Mouse (Mus musculus): ENCODE measurements around the gene Pcsk5. TPM values are rescaled to one million over a fixed set of nuclear protein-coding genes. Genes with fewer than 3 reads are reported as not detected.
"Not testable (repeated sequence)": the region's sequence is repeated elsewhere in the genome, so short reads cannot be mapped to it uniquely, and the experiment has no call there.

Pcsk5 gene
- polyA plus RNA-seq, 1 experiment from 2014 or later: 7.6 TPM

DNA sequence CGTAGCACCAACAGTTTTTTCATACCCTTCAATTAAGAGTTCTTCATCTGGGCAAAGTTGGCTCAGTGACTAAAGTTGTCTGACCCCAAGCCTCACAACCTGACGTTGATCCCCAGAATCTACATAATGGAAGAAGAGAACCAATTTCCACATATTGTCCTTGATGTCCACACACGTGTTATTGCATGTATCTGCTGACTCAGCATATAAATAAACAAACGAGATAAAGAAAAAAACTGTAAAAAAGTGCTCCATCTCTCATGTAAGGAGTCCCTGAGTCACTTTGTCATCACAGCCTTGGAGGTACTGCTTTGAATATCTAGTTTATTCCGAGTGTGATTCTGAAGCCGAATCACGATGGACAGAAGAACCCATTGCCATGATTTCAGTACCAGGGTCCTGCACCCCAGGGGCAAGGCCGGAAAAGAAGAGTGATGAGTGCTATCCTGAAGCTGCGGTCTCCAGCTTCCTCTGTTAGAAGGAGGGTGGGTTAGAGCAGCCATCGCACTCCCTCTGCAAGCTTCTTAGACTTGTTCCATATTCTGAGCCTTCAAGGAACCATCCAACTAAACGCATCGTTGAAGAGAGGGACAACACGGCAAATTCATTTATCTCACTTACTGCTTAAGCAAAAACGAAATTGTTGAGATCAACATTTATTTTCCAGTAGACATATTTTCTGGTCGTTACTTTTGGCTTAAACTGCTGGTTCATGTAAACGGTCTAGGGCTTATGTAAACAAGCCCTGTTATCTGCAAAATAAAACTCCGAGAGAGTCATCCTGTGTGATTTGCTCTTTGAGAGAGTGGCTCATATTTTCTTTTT, 348.2 kb downstream of the Pcsk5 start:
- no peaks in the 10 kb centered on the region for H3K27me3 ChIP-seq (replicated peaks)
- no peak overlapping the region for H3K4me3 ChIP-seq
- H3K27ac ChIP-seq: no peak overlapping the region
- 87% methylated on average over 17 of the region's 17 CpGs for WGBS
- H3K4me2 ChIP-seq: no peak overlapping the region
- H3K4me1 ChIP-seq: 0 out of 2 replicates have a peak, but pooled peaks cover 12% of the 10 kb centered on the region
- H3K36me3 ChIP-seq (replicated peaks): no peaks in the 10 kb centered on the region
- H3K9ac ChIP-seq: no peak overlapping the region
- no peak for ATAC-seq (replicated peaks)
- no peaks in the 10 kb centered on the region for H3K9me3 ChIP-seq

DNA sequence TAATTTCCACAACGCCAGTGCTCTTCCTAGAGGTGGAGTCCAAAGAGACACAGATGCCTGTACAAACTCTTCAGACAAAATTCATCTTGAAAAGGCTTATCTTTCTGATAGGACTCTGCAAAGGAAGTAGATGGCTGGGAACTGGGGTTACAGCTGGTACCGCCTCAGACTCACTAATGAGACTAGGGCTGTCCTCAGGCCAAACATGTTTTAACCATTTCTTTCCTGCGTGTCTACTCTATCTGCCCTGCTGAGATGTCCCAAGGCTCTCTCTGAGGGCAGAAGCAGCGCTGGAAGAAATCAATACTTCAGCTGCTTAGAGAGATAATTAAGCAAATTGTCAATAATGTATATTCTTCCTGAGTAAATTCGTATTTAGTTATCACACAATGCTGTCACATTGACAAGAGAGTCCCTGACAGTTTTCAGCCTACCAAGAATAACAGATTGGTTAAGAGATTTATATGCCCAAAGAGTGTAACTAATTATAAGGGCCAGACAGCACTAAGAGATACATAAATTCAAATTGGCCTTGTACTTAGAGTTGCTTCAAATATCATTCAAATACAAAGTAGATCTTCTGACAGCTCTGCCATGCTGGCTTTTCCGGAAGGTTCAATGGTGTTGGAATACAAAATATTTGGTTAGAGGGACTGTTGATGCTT, 355.2 kb downstream of the Pcsk5 start:
- H3K36me3 ChIP-seq (replicated peaks): no peaks in the 10 kb centered on the region
- H3K27ac ChIP-seq: no peak overlapping the region
- WGBS: 56% methylated on average over 6 of the region's 6 CpGs
- H3K9ac ChIP-seq: no peak overlapping the region
- no peak overlapping the region for H3K4me3 ChIP-seq
- no peaks in the 10 kb centered on the region for H3K4me1 ChIP-seq
- no peak overlapping the region for H3K4me2 ChIP-seq
- peak; percentile 60; the same call in 1 of the 2 replicates for ATAC-seq (replicated peaks)
- no peaks in the 10 kb centered on the region for H3K9me3 ChIP-seq
- H3K27me3 ChIP-seq (replicated peaks): no peaks in the 10 kb centered on the region

DNA sequence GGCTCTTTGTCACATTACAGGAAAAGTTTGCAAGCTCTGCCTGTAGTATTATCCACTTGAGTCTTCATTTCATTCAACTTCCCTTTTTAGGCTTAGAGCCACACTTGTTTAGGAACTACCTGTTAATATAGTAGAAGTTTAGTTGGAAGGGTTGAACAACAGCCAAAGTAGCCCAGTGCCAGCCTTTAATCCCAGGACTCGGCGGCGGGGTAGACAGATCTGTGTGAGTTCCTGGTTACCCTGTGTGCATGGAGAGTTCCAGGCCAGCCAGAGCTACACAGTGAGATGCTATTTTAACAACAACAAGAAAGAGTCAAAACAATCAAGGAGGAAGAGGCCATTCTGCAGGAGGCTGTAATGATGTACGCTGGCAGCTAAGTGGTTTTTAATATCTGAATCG, 358.0 kb downstream of the Pcsk5 start:
- H3K4me2 ChIP-seq: no peak overlapping the region
- no peak for ATAC-seq (replicated peaks)
- H3K36me3 ChIP-seq (replicated peaks): no peaks in the 10 kb centered on the region
- no peaks in the 10 kb centered on the region for H3K4me1 ChIP-seq
- no peak overlapping the region for H3K4me3 ChIP-seq
- no peak overlapping the region for H3K9ac ChIP-seq
- H3K27ac ChIP-seq: no peak overlapping the region
- 94% methylated on average over 5 of the region's 5 CpGs for WGBS
- no peaks in the 10 kb centered on the region for H3K27me3 ChIP-seq (replicated peaks)
- no peaks in the 10 kb centered on the region for H3K9me3 ChIP-seq

DNA sequence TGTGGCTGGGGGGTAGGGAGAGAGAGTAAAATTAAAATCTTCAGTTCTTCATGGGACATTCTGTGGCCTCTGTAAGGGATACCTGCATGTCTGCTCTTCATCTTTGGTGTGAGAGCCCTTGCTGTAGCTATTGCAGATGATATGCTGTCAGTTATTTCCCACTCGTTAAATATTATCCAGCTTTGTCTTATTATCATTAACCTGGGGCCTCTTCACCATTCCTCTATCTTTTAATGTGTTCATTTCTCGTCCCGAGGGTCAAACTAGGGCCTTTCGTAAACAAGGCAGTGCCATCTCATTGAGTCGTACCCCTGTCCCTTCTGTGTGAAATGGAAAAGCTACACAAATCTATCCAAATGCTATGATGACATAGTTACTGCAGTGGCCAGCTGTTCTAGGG, 361.4 kb downstream of the Pcsk5 start:
- 89% methylated on average over 5 of the region's 5 CpGs for whole genome bisulfite sequencing
- Histone ChIP-seq H3K9ac (no peak overlapping the region), H3K27me3 (replicated peaks) (no peaks in the 10 kb centered on the region), H3K4me1 (no peaks in the 10 kb centered on the region), H3K27ac (no peak overlapping the region), H3K36me3 (replicated peaks) (no peaks in the 10 kb centered on the region), H3K4me2 (no peak overlapping the region), H3K9me3 (no peaks in the 10 kb centered on the region), H3K4me3 (no peak overlapping the region)
- ATAC-seq (replicated peaks): no peak

DNA sequence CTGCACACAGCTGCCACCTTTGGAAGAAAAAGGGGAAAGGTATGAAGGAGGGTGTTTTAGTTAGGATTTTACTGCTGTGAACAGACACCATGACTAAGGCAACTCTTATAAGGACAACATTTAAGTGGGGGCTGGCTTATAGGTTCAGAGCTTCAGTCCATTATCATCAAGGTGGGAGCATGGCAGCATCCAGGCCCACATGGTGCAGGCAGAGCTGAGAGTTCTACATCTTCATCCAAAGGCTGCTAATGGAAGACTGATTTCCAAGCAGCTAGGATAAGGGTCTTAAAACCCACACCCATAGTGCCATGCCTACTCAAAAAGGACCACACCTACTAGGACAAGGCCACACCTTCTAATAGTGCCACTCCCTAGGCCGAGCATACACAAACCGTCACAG, 364.3 kb downstream of the Pcsk5 start:
- WGBS: 90% methylated on average over 2 of the region's 2 CpGs
- H3K9me3 ChIP-seq; H3K36me3 ChIP-seq (replicated peaks); H3K9ac ChIP-seq; H3K4me3 ChIP-seq; H3K4me1 ChIP-seq; H3K27me3 ChIP-seq (replicated peaks); H3K27ac ChIP-seq; H3K4me2 ChIP-seq; ATAC-seq (replicated peaks): not testable (repeated sequence)

DNA sequence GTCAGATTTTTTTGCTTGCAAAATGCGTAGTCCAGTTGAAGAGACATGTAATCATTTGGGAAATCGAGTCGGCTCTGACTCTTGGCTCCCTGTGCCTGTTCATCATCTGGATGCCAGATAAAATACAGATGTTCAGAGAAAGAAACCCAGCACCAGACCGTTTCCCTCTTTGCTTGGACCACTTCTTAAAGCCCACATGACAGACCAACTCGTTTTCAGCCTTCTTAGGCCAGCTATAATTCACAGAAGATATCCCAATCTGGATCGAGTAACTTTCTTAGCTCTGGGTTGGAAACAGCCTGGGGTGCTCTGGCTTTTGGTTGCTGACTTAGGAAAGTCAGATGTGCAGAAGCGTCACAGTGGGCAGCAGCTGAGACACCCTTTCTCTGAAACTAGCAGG, 365.6 kb downstream of the Pcsk5 start:
- Histone ChIP-seq H3K9ac (no peak overlapping the region), H3K4me2 (no peak overlapping the region), H3K4me3 (no peak overlapping the region), H3K4me1 (no peaks in the 10 kb centered on the region), H3K9me3 (no peaks in the 10 kb centered on the region), H3K36me3 (replicated peaks) (no peaks in the 10 kb centered on the region), H3K27me3 (replicated peaks) (no peaks in the 10 kb centered on the region), H3K27ac (no peak overlapping the region)
- 79% methylated on average over 7 of the region's 7 CpGs for WGBS
- ATAC-seq (replicated peaks): no peak

DNA sequence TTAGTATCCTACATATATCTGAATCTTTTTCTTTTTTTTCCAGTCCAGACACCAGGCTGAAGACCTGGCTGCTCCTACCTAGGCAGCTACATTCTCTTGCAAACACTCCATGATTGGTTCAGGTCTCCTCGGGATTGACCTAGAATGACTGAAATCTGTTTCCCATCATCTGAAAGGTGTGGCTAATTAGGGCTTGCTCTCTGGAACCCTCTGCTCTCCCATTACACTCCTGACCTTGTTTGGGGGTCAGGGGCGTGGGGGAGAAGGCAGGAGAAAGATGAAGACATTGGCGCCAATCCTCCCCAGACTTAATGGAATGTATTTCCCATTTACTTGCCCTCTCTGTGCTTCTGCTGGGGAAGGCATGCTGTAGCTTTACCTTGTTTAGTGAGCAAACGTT, 366.2 kb downstream of the Pcsk5 start:
- Histone ChIP-seq H3K36me3 (replicated peaks) (no peaks in the 10 kb centered on the region), H3K9ac (no peak overlapping the region), H3K9me3 (no peaks in the 10 kb centered on the region), H3K4me3 (no peak overlapping the region), H3K4me1 (no peaks in the 10 kb centered on the region), H3K27ac (no peak overlapping the region), H3K4me2 (no peak overlapping the region), H3K27me3 (replicated peaks) (no peaks in the 10 kb centered on the region)
- no peak for ATAC-seq (replicated peaks)
- WGBS: 77% methylated on average over 4 of the region's 4 CpGs

DNA sequence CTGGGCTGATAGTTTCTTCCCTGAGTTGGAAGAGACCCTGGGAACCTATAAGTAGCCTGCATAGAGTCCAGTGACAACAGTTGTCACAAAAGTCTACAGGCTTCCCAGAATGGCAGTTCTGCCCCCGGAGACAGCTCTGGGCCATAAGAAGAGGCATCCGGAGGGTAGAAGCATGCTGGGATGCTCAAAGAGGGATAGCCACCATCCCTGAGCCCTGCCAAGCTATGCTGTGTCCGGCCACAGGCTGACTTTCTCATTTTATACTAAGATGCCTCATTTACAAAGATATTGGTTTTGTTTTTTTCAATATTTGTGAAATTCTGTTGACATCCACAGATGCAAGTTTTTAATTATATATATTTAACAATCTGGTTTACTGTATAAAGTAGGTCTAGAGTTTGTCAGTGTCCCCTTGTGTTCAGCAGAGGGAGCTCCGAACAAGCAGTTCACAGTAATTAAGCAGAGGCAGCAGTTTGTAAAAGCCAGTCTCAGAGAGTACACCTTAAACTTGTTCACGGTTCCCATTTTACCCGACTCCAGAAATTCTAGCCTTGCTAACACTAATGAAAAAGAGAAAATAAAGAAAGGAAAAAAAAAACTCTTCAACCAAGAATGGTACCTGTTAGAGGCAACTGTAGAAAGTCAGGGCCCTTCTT, 369.7 kb downstream of the Pcsk5 start:
- WGBS: 65% methylated on average over 6 of the region's 6 CpGs
- Histone ChIP-seq H3K27me3 (replicated peaks) (no peaks in the 10 kb centered on the region), H3K4me1 (no peaks in the 10 kb centered on the region), H3K4me2 (no peak overlapping the region), H3K27ac (no peak overlapping the region), H3K36me3 (replicated peaks) (no peaks in the 10 kb centered on the region), H3K4me3 (no peak overlapping the region), H3K9ac (no peak overlapping the region), H3K9me3 (no peaks in the 10 kb centered on the region)
- ATAC-seq (replicated peaks): peak; percentile 93

DNA sequence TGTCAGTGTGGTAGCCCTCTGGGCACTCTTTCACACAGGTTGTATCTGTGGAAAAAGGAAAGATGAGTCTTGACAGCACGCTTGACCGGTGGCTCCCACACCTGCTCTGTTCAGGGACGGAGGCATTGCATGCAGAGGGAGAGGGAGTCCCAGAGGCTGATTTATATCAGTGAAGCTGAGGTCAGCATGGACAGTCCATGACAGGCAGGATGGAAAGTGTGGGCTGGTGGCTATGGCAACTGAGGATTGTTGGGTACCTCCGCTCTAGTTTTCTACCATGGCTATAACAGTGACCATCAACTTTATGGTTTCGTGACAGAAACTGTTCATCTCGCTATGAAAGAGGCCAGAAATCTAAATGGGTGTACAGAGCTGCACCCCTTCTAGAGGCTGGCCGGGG, 385.4 kb downstream of the Pcsk5 start:
- ATAC-seq (replicated peaks): no peak
- no peak overlapping the region for H3K27ac ChIP-seq
- WGBS: 96% methylated on average over 7 of the region's 7 CpGs

DNA sequence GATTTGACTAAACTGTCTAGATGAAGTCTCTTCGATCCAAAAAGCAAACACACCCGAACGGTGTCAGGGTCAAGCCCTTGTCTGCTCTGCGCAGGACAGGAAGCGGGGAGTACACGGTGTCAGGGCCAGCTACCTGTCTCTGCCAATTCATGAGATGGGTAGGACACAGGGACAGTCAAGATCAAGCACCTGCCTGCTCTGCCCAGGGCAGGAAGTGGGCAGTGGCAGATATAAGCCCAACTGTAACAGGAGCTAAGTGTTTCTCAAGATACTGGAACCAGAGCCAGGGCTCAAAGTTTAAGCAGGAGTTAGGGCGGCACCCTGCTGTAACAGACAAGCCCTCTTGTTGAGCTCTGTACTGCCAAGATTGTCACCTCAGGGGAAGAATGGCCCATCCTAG, 393.9 kb downstream of the Pcsk5 start:
- no peak overlapping the region for H3K4me3 ChIP-seq
- H3K9ac ChIP-seq: no peak overlapping the region
- H3K27me3 ChIP-seq (replicated peaks): no peaks in the 10 kb centered on the region
- no peak overlapping the region for H3K27ac ChIP-seq
- no peaks in the 10 kb centered on the region for H3K36me3 ChIP-seq (replicated peaks)
- H3K9me3 ChIP-seq: no peaks in the 10 kb centered on the region
- no peak overlapping the region for H3K4me2 ChIP-seq
- 95% methylated on average over 7 of the region's 7 CpGs for WGBS
- ATAC-seq (replicated peaks): no peak
- H3K4me1 ChIP-seq: no peaks in the 10 kb centered on the region

More for the DNA sequence above, 385.4 kb downstream of the Pcsk5 start:
- no peak overlapping the region for H3K9ac ChIP-seq
- no peaks in the 10 kb centered on the region for H3K4me1 ChIP-seq
- H3K36me3 ChIP-seq (replicated peaks): no peaks in the 10 kb centered on the region
- H3K27me3 ChIP-seq (replicated peaks): no peaks in the 10 kb centered on the region
- H3K9me3 ChIP-seq: no peaks in the 10 kb centered on the region
- no peak overlapping the region for H3K4me2 ChIP-seq
- H3K4me3 ChIP-seq: no peak overlapping the region

DNA sequence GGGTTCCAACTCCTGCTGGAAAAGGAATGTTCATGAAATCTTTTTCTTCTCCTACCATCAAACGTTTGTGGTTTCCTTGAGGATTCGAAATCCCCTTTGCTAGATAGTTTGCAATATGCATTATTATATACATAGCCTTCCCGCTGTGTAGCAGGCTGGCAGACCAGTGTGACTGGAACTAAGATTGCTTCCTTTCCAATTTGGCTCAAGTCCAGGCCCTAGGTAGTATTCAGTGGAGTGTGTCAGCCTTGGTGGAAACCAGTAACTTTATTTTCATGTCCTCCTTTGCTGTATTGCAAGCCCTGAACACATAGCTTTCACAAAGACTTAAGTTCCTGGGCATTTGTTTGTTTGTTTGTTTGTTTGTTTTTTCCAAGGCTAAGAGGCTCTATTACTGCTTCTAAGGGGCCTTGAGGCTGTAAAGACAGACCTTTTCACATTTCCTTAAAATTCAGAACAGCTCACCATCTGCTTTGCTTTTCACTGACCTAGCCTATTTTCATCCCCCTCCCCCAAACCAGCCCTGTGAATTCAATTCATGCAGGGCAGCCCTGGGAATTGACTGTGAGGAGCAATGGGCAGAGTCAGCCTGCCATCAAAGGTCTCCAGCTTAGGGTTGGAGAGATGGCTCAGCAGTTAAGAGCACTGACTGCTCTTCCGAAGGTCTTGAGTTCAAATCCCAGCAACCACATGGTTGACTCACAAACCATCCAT, 397.8 kb downstream of the Pcsk5 start:
- H3K9ac ChIP-seq: no peak overlapping the region
- no peak overlapping the region for H3K4me2 ChIP-seq
- ATAC-seq (replicated peaks): no peak
- H3K36me3 ChIP-seq (replicated peaks): no peaks in the 10 kb centered on the region
- H3K4me3 ChIP-seq: no peak overlapping the region
- no peaks in the 10 kb centered on the region for H3K9me3 ChIP-seq
- no peak overlapping the region for H3K27ac ChIP-seq
- H3K4me1 ChIP-seq: no peaks in the 10 kb centered on the region
- H3K27me3 ChIP-seq (replicated peaks): no peaks in the 10 kb centered on the region
- WGBS: 74% methylated on average over 4 of the region's 4 CpGs

DNA sequence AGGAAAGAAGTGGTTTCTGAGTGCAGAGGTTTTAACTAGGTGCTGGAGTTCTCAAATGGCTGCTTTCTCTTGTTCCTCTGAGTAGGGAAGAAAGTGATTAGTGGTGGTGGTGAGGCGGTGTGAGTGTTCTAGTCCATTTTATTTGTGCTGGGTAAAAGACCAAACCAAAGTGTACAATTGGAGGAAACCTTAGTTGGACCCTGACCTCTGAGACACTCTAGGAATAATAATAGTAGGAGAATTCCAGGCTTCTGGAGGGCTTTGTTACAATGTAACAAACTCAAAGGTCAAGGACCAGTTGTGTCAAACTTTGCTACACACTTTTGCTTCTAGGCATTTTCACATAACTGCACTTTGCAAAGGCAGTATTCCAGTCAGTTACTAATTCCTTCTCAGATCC, 400.8 kb downstream of the Pcsk5 start:
- Histone ChIP-seq H3K4me1 (no peaks in the 10 kb centered on the region), H3K36me3 (replicated peaks) (no peaks in the 10 kb centered on the region), H3K9me3 (no peaks in the 10 kb centered on the region), H3K4me2 (no peak overlapping the region), H3K27me3 (replicated peaks) (no peaks in the 10 kb centered on the region), H3K27ac (no peak overlapping the region), H3K4me3 (no peak overlapping the region), H3K9ac (no peak overlapping the region)
- no peak for ATAC-seq (replicated peaks)
- 89% methylated on average over 1 of the region's 1 CpGs for WGBS
